Mouse (Mus musculus) midbrain, embryonic 10.5 days (tissue): ENCODE data around the gene Abca17. TPM values are rescaled to one million over a fixed set of nuclear protein-coding genes. Genes with fewer than 3 reads are reported as not detected.

Experiments used
- DNase-seq: peaks from one replicate; pipeline ENCODE4 v3.0.0-alpha.2; 2017; ENCODE audit warnings: low spot score
- H3K27ac ChIP-seq: fragments of 300-500 bp; sonication (generic); replicated peaks from 2 replicates; pipeline ENCODE4 v1.5.1; 2016; ENCODE audit warnings: mild to moderate bottlenecking
- H3K27me3 ChIP-seq: fragments of 300-500 bp; sonication (generic); 2 replicates; pipeline ENCODE4 v1.6.1; 2016; ENCODE audit warnings: low read depth, mild to moderate bottlenecking; ENCODE audit not compliant: poor library complexity, severe bottlenecking
- H3K36me3 ChIP-seq: fragments of 300-500 bp; sonication (generic); 2 replicates; pipeline ENCODE4 v1.6.1; 2016; ENCODE audit warnings: mild to moderate bottlenecking, moderate library complexity
- H3K4me1 ChIP-seq: fragments of 300-500 bp; sonication (generic); 2 replicates; pipeline ENCODE4 v1.6.1; 2016
- H3K4me3 ChIP-seq: fragments of 300-500 bp; sonication (generic); 2 replicates; pipeline ENCODE4 v1.5.1; 2016; ENCODE audit warnings: mild to moderate bottlenecking, moderate library complexity
- H3K9me3 ChIP-seq: fragments of 300-500 bp; sonication (generic); replicated peaks from 2 replicates; pipeline ENCODE4 v1.6.1; 2016; ENCODE audit warnings: mild to moderate bottlenecking
- WGBS: fragments of 180-500 bp; shearing (Covaris S2); methylation state at CpG from one replicate; pipeline ENCODE4 v1.1.7; 2016; 5-methylcytosine and 5-hydroxymethylcytosine counted together
- polyA plus RNA-seq: library from polyadenylated mRNA; unstranded; fragments of >200 nt; fragmentation: Nextera tagmentation; extraction: Ambion mirVana; gene quantifications from 2 replicates; pipeline ENCODE4 v1.2.1, GENCODE M21; 2016

Abca17 gene
- polyA plus RNA-seq, 1 experiment from 2014 or later: 0.12 TPM

DNA sequence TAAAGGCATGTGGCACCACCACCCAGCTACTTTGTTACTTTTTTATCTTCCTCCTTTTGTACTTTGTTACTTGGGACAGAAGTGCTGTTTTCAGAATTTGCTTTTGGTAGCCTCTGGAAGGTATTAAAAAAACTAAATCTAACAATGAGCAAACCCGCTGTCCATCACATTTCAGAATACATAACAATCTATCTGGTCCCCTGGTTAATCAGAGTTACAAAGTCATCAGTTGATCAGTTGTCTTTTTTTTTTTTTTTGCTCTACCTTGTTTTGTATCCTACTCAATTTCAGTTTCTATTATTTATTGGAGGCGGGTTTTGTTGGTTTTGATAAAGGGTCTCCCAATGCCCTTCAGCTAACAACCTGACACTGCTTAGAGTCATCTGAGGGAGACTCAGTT lies 98.5 kb downstream of the Abca17 start:
- Histone ChIP-seq H3K36me3 (peaks cover 24% of the 10 kb centered on the region), H3K9me3 (peaks cover 7% of the 10 kb centered on the region; the same call in 1 of the 2 replicates), H3K4me1 (peaks cover 20% of the 10 kb centered on the region), H3K4me3 (peak overlapping the region; percentile 86; the same call in 1 of the 2 replicates), H3K27me3 (no peaks in the 10 kb centered on the region), H3K27ac (peak overlapping the region; percentile 96)
- no peak for DNase-seq
- WGBS: 97% methylated on average over 2 of the region's 2 CpGs

DNA sequence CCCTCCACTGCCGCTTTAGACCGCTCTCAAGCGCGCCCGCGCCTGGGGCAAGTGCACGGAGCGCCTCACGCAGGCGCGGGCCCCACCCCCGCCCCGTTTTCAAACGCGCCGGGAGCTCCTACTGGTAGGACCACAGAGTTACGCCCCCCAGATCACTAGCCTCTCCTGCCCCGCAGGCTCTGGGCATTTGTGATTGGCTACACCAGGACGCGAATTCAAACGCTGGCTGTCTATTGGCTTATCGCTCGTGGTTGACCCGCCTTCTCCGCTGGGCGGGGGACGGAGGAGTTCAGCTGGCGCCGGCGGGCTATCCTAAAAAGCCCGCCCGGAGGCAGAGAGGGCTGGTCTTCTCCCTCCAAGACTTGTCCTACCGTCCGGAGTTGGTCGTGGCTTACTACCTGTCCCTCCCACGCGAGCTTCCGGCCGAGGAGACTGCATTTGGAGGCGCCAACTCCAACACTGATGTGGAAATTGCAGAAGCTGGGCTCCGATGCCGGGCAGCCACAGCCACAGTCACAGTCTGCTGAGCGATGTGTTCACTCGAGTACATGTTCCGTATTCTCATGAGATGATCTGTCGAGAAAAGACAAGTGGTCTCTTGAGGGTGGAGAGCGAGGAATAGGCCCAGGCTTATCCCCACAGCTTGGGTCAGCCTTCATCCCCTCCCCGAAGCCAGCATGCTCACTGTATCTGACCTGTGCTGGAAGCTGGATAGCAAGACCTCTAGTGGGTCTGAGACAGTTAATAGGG lies 99.4 kb downstream of the Abca17 start, which contains the start of gene Ccnf:
Ccnf (minus strand) TSS at position 165 of the 750 bp plus-strand sequence.
- peak within 1 kb of the TSS; percentile 86 for H3K4me3 ChIP-seq
- peaks cover 32% of the 10 kb centered on the region for H3K36me3 ChIP-seq
- H3K4me1 ChIP-seq: peaks cover 20% of the 10 kb centered on the region
- peak within 1 kb of the TSS; percentile 96 for H3K27ac ChIP-seq
- no peaks in the 10 kb centered on the region for H3K27me3 ChIP-seq
- peaks cover 7% of the 10 kb centered on the region; the same call in 1 of the 2 replicates for H3K9me3 ChIP-seq
- under 1% methylated on average over 48 of the region's 48 CpGs for WGBS
- DNase-seq: peak; percentile 98

DNA sequence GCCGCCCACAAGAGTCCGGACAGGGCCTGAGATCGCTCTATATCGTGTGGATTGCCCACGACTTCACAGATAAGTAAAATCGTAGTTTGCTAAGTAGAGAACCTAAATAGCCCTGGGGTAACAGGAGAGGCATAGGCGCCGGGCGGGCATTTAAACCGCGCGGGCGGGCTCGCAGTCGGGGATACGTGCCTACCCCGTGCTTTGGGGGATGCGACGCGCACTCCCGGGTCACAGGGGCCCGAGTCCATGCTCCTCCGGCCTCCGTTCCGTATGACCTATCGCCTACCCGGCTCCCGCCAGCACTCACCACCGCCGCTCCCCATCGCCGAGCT lies 99.9 kb downstream of the Abca17 start:
- under 1% methylated on average over 32 of the region's 32 CpGs for WGBS

DNA sequence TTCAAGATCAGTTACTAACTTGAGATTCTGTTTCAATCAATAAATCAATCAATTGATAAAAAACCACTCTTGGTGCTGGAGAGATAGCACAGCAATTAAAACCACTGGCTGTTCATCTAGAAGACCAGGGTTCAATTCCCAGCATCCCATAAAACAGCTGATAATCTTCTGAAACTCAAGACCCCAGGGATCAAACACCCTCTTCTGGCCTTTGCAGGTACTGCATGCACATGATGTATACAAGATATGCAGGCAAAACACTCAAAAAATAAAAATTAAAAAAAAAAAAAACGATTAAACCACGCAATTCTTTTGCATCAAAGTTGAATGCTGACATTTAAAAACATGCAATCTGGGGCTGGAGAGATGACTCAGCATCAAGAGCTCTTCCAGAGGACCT lies 102.2 kb downstream of the Abca17 start:
- Histone ChIP-seq H3K27ac (no peak overlapping the region), H3K9me3 (peaks cover 19% of the 10 kb centered on the region), H3K27me3 (no peaks in the 10 kb centered on the region), H3K36me3 (peaks cover 56% of the 10 kb centered on the region), H3K4me1 (peaks cover 20% of the 10 kb centered on the region), H3K4me3 (no peak overlapping the region)
- DNase-seq: no peak
- WGBS: 92% methylated on average over 2 of the region's 2 CpGs

More for the DNA sequence above, 99.9 kb downstream of the Abca17 start:
- Histone ChIP-seq H3K9me3 (peaks cover 7% of the 10 kb centered on the region; the same call in 1 of the 2 replicates), H3K27ac (peak overlapping the region; percentile 96), H3K36me3 (peaks cover 38% of the 10 kb centered on the region), H3K27me3 (no peaks in the 10 kb centered on the region), H3K4me3 (peak overlapping the region; percentile 86), H3K4me1 (peaks cover 20% of the 10 kb centered on the region)
- no peak for DNase-seq

DNA sequence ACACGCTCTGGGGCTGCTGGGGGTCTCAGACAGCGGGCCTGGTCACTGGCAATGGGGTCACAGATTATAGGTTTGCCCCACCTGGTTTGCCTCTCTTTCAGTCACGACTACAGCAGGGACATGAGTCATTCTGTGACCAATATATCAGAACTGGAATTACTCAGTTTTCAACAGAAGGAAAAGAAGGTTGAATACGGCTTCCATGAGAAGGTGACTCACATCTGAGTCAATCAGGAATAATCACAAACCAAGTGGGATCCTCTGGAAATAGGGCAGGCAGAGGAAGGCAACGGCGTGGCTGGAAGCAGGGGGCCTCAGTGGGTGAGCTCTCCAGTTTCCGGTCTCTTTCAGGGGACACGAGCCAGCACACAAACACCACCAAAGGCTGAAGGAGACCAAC lies 106.8 kb downstream of the Abca17 start:
- H3K4me1 ChIP-seq: no peaks in the 10 kb centered on the region; the same call in 1 of the 2 replicates
- no peak overlapping the region for H3K27ac ChIP-seq
- 98% methylated on average over 8 of the region's 8 CpGs for WGBS
- H3K4me3 ChIP-seq: no peak overlapping the region
- peaks cover 21% of the 10 kb centered on the region for H3K9me3 ChIP-seq
- H3K27me3 ChIP-seq: no peaks in the 10 kb centered on the region
- no peak for DNase-seq
- H3K36me3 ChIP-seq: peaks cover 95% of the 10 kb centered on the region

DNA sequence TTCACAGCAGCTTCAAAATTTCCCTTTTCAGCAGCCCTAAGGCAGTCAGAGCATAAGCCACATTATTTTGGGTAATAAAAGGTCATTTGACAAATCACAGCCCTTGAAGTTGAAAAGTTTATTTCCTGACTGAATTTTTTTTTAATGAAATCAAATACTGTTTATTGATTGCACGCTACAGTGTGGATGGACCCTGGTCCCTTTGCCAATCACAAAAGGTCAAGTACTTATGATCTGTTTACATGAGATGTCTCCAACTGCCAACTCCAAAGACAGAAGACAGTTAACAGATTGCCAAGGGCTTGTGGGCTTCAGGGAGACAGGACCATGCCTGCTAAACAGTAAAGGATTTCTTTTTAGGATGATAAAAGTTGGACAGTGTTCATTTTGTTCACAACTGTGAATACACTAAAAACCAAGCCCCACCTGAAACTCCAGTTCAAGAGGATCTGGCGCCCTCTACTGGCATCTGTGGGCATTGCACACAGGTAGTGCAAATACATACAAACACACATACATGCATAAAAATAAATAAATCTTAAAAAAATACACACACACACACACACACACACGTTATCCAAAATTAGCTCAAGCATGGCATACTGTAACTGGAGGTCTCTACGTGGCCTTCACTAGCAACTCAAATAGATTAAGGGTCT lies 107.4 kb downstream of the Abca17 start:
- DNase-seq: no peak
- peaks cover 16% of the 10 kb centered on the region for H3K9me3 ChIP-seq
- peaks cover 95% of the 10 kb centered on the region for H3K36me3 ChIP-seq
- H3K27me3 ChIP-seq: no peaks in the 10 kb centered on the region
- WGBS: 87% methylated on average over 4 of the region's 4 CpGs
- H3K27ac ChIP-seq: no peak overlapping the region
- H3K4me3 ChIP-seq: no peak overlapping the region
- no peaks in the 10 kb centered on the region for H3K4me1 ChIP-seq

DNA sequence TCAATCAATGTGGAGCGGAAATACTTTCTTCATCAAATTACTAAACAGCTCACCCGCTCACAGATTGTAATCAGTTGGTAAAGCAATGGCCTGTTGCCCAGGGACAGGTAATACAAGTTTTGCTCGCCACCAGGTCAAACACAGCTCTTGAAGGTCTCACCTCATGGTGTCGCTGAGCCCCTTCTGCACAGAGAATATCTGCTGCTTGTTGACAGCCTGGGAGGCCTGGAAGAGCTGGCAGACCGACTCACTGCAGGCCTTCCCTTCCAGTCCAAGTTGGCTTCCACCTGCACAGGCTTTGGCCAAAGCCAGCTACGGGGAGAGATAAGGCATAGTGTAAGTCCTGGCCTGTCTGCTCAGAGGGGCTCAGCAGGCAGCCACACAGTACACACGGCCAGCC lies 113.9 kb downstream of the Abca17 start:
- no peaks in the 10 kb centered on the region for H3K4me1 ChIP-seq
- H3K27me3 ChIP-seq: no peaks in the 10 kb centered on the region
- no peaks in the 10 kb centered on the region for H3K9me3 ChIP-seq
- peaks cover 100% of the 10 kb centered on the region for H3K36me3 ChIP-seq
- no peak overlapping the region for H3K27ac ChIP-seq
- no peak for DNase-seq
- WGBS: 94% methylated on average over 7 of the region's 7 CpGs
- no peak overlapping the region for H3K4me3 ChIP-seq

DNA sequence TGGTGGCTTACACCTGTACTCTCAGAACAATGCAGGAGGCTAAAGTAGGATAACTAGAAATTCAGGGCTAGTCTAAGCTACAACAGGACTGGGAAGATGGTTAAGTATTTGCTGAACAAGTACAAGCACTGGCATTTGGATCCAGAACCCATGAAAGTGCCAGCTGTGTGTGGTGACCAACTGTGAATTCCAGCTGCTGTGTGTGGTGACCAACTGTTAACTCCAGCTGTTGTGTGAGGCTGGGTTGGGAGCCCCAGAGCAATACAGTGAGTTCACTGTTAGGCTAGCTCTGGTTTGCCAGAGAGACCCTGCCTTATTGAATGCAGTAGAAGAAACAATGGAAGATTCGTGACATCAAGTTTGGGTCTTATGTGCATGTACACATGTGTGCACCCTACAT lies 114.4 kb downstream of the Abca17 start:
- 94% methylated on average over 1 of the region's 1 CpGs for WGBS
- Histone ChIP-seq H3K36me3 (peaks cover 100% of the 10 kb centered on the region), H3K4me1 (no peaks in the 10 kb centered on the region), H3K9me3 (no peaks in the 10 kb centered on the region), H3K27ac (no peak overlapping the region), H3K4me3 (no peak overlapping the region), H3K27me3 (no peaks in the 10 kb centered on the region)
- no peak for DNase-seq

DNA sequence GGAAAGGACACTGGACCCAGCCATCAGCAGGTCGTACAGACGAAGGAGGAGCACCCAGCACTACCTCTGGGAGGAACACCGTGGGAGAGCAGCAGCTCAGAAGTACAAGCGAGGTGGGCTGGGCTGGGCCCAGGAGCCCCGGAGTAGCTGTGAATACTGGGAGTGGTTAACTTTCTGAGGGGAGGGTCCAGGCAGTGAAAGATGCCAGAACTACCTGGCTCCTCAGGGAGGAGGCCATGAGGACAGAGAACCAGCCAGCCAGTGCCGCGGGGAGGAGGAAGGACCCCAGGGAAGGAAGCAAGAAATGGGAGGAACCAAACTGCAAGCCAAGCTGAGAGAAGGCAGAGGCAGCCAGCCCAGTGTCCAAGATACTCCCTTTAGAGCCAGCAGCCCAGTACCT lies 122.9 kb downstream of the Abca17 start:
- WGBS: 90% methylated on average over 7 of the region's 7 CpGs
- no peaks in the 10 kb centered on the region for H3K27me3 ChIP-seq
- H3K36me3 ChIP-seq: peaks cover 100% of the 10 kb centered on the region
- no peak overlapping the region for H3K4me3 ChIP-seq
- H3K27ac ChIP-seq: no peak overlapping the region
- no peaks in the 10 kb centered on the region for H3K4me1 ChIP-seq
- no peaks in the 10 kb centered on the region for H3K9me3 ChIP-seq
- DNase-seq: no peak

DNA sequence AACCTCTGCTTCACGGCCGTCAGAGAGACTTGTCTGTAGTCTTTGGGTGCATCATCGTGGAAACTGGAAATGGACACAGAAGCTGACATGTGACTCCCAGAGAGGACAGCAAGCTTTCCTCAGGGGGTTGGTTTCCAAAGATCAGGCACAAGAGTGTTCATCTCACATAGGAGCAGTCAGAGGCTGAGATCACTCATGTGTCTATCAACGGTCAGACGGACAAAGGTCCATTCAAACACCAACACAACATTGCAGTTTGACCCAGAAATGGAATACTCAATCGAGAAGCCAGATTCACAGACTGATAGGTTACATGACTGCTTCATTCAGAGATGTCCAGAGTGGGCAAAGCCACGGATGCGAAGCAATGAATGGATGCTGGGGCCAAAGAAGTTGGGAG lies 124.1 kb downstream of the Abca17 start:
- WGBS: 93% methylated on average over 8 of the region's 8 CpGs
- H3K36me3 ChIP-seq: peaks cover 97% of the 10 kb centered on the region
- no peak overlapping the region for H3K4me3 ChIP-seq
- DNase-seq: no peak
- H3K27me3 ChIP-seq: no peaks in the 10 kb centered on the region
- H3K9me3 ChIP-seq: no peaks in the 10 kb centered on the region
- H3K4me1 ChIP-seq: no peaks in the 10 kb centered on the region
- no peak overlapping the region for H3K27ac ChIP-seq

DNA sequence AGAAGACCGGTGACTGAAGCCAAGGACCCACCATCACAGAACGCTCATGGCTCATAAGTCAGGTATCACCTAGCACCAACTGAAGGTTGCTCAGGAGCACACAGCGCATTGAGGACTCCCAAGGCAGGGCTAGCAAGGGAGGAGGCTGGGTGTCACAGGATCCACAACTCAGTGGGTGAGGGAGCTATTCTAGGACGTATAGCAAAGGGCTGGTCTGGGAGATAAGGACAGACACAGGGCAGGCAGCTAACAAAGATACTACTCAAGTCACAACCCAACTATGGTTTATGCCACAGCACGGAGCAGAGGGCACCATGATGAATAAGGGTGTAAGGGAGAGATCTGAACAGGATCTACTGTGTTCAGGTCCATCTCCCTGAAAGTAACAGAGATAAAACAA lies 125.0 kb downstream of the Abca17 start:
- H3K27ac ChIP-seq: no peak overlapping the region
- H3K9me3 ChIP-seq: no peaks in the 10 kb centered on the region
- no peak overlapping the region for H3K4me3 ChIP-seq
- no peak for DNase-seq
- H3K4me1 ChIP-seq: peaks cover 4% of the 10 kb centered on the region
- H3K36me3 ChIP-seq: peaks cover 88% of the 10 kb centered on the region
- H3K27me3 ChIP-seq: no peaks in the 10 kb centered on the region
- 91% methylated on average over 5 of the region's 5 CpGs for WGBS

DNA sequence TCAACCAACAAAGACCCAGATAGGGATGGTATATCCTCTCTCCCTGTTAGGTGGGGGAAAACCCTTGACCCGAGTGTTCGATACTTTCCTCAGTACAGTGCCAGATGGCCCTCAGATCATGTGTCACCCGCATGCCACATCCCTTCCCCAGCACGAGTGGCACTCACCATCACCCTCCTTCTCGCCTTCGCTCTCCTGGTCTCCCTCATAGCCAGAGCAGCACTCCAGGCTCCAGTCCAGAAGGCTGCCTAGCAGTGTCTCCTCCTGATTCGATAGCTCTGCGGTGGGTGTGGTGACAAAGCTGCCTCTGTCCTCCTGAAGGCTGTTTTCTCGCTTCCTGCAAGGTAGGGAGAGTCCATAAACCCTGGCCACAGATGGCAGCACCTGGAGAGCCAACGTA lies 126.1 kb downstream of the Abca17 start:
- WGBS: 94% methylated on average over 10 of the region's 10 CpGs
- no peak overlapping the region for H3K4me3 ChIP-seq
- H3K36me3 ChIP-seq: peaks cover 77% of the 10 kb centered on the region
- DNase-seq: no peak
- H3K27ac ChIP-seq: no peak overlapping the region
- no peaks in the 10 kb centered on the region for H3K9me3 ChIP-seq
- no peaks in the 10 kb centered on the region for H3K27me3 ChIP-seq
- H3K4me1 ChIP-seq: peaks cover 14% of the 10 kb centered on the region

DNA sequence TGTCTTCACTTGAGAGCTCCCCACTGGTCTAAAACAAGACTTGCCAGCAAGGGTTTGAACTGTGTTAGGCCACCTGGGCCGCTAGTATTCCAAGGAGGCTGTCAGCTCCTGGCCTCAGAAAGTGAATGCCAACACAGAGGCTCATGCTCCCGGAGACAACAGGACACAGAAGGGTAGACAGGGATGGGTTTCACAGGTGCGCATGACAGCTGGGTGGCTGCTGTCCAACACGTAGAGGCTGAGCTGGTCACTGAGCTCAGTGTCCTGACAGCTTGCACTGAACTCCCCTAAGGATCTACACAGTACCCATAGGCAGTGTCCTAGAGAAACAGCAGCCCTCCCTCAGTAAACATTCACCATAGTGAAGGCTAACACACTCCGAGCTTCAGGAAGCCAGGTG lies 127.4 kb downstream of the Abca17 start:
- no peaks in the 10 kb centered on the region for H3K27me3 ChIP-seq
- H3K27ac ChIP-seq: no peak overlapping the region
- 90% methylated on average over 5 of the region's 5 CpGs for WGBS
- peaks cover 74% of the 10 kb centered on the region for H3K36me3 ChIP-seq
- peaks cover 24% of the 10 kb centered on the region for H3K4me1 ChIP-seq
- no peak overlapping the region for H3K4me3 ChIP-seq
- DNase-seq: no peak
- H3K9me3 ChIP-seq: no peaks in the 10 kb centered on the region
